Mouse (Mus musculus): ENCODE measurements around the gene Gon7. TPM values are rescaled to one million over a fixed set of nuclear protein-coding genes. Genes with fewer than 3 reads are reported as not detected.

Gene Gon7
- total RNA-seq, 2 experiments from 2014 or later = 7.7 to 11.3 TPM

- H3K27ac ChIP-seq = no peak overlapping the region
- TF ChIP-seq CTCF (IDR thresholded peaks at IDR 0.05) = no peak
- H3K4me3 ChIP-seq = no peak overlapping the region
- intact Hi-C loops (cut with DNase I) = no loop called here
- DNase-seq = no peak
These were observed 4.1 kb upstream of the Gon7 start for GRCm38 (mm10) chr12:102761668-102762067.

GRCm38 (mm10) chr12:102758936-102759335, 1.3 kb upstream of the Gon7 start:
- Histone ChIP-seq H3K27ac (peak overlapping the region; percentile 93), H3K4me3 (peak overlapping the region; percentile 98)
- intact Hi-C loops (cut with DNase I) = loop anchor here (5.0 kb wide), 1 partner anchor 118 kb away; the partner anchor contains the start of gene Btbd7
- DNase-seq = no peak
- TF ChIP-seq CTCF (IDR thresholded peaks at IDR 0.05) = no peak

- no peak for DNase-seq
- intact Hi-C loops (cut with DNase I) = loop anchor here (5.0 kb wide), 1 partner anchor 119 kb away; the partner anchor contains the start of gene Btbd7
- Histone ChIP-seq H3K4me3 (peak within 1 kb of the TSS; percentile 98), H3K27ac (peak within 1 kb of the TSS; percentile 93)
- TF ChIP-seq CTCF (IDR thresholded peaks at IDR 0.05) = no peak
These were observed 777 bp upstream of the Gon7 start, which contains the start of gene Gm20604 for GRCm38 (mm10) chr12:102758403-102758756. Gm20604 (minus strand) TSS chr12:102758672.

DNA sequence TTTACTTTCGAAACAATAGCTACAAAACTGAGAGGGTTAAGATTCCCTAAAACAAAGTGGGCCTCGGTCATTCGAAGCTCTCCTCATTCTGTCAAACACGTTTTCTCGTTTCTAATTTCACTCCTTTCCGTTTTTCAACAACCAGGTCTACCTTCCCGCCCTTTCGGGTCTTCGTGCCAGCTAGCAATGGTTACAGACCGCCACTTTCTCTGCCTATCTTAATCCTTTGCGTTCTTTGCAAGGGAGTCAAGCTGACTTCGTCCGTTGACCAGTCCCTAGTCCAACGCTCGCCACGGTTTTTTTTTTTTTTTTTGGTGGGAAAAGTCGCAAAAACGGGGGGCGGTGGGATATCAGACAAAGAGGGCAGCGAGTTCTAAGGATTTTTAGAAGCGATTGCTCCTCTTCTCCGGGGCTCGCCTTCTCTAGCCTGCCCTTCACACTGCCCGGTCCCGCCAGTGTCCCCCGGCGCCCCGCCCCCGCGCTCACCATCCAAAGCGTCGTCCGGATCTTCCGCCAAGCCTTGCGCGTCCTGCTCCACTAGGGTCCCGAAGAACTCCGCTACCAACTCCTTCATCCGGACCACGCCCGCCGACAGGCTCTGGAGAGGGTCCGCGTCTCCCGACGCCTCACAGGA, 431 bp downstream of the Gon7 start:
- Histone ChIP-seq H3K4me3 (peak overlapping the region; percentile 98), H3K27ac (peak overlapping the region; percentile 93)
- DNase-seq = no peak
- no peak for TF ChIP-seq CTCF (IDR thresholded peaks at IDR 0.05)
- intact Hi-C loops (cut with DNase I) = loop anchor here (5.0 kb wide), 1 partner anchor 120 kb away; the partner anchor contains the start of gene Btbd7

- H3K27ac ChIP-seq = no peak overlapping the region
- intact Hi-C loops (cut with DNase I) = loop anchor here (5.0 kb wide), 1 partner anchor 121 kb away; the partner anchor contains the start of gene Btbd7
- TF ChIP-seq CTCF (IDR thresholded peaks at IDR 0.05) = peak; percentile 24; the same call in 1 of the 2 replicates
- H3K4me3 ChIP-seq = peak overlapping the region; percentile 98
- DNase-seq = no peak
These were observed 1.3 kb downstream of the Gon7 start for GRCm38 (mm10) chr12:102756304-102756703.

DNA sequence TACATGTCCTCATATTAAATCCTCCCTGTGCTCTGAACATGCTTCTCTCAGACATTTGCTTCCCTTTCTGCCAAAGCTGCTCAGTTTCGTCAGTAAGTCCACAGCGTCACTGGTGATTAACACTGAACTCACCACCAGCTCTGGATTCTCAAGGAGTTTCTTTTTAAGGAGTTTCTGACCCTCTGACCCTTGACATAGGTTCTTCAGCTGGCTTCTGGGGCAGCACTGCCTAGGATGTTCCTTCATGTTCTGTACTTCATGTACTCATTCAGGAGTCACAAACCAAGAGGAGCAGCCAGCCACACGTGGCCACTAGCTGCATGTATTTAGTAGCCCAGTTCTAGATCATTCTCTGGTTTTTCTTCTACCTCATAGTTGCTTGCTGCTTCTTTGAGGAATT, 9.3 kb downstream of the Gon7 start:
- Histone ChIP-seq H3K27ac (no peak overlapping the region), H3K4me3 (no peak overlapping the region)
- DNase-seq = no peak
- intact Hi-C loops (cut with DNase I) = no loop called here
- TF ChIP-seq CTCF (IDR thresholded peaks at IDR 0.05) = no peak

DNA sequence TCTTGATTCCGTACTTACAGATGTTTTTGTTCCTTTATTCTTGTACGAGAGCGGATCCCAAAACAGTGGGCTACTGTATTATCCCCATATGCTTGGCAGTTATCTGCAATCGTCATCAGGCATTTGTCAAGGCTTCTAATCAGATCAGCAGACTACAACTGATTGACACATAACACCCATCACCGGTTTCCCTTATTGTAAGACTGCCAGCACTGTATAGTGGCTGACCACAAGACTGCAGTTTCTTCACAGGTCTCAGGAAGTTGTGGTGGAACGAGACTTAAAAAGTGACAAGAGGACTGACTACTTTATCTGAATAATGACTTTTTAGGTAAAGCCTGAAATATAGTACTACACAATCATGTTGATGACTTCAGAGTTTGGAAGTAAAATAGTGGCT, 12.8 kb downstream of the Gon7 start:
- Histone ChIP-seq H3K27ac (no peak overlapping the region), H3K4me3 (peak overlapping the region; percentile 89)
- DNase-seq = no peak
- no peak for TF ChIP-seq CTCF (IDR thresholded peaks at IDR 0.05)
- intact Hi-C loops (cut with DNase I) = no loop called here

- peak within 1 kb of the TSS; percentile 95 for H3K27ac ChIP-seq
- DNase-seq = peak; percentile 93
- TF ChIP-seq CTCF (IDR thresholded peaks at IDR 0.05) = peak; percentile 15; the same call in 1 of the 2 replicates
- H3K4me3 ChIP-seq = peak within 1 kb of the TSS; percentile 89
- intact Hi-C loops (cut with DNase I) = no loop called here
These were observed 13.7 kb downstream of the Gon7 start, which contains the start of the genes Moap1 and Tmem251 for GRCm38 (mm10) chr12:102743589-102744574. Moap1 (minus strand) TSS chr12:102743661. Tmem251 (plus strand) TSS chr12:102743762.

GRCm38 (mm10) chr12:102743036-102743588, 14.5 kb downstream of the Gon7 start:
- Histone ChIP-seq H3K27ac (peak overlapping the region; percentile 95), H3K4me3 (peak overlapping the region; percentile 89)
- intact Hi-C loops (cut with DNase I) = no loop called here
- TF ChIP-seq CTCF (IDR thresholded peaks at IDR 0.05) = no peak
- no peak for DNase-seq

DNA sequence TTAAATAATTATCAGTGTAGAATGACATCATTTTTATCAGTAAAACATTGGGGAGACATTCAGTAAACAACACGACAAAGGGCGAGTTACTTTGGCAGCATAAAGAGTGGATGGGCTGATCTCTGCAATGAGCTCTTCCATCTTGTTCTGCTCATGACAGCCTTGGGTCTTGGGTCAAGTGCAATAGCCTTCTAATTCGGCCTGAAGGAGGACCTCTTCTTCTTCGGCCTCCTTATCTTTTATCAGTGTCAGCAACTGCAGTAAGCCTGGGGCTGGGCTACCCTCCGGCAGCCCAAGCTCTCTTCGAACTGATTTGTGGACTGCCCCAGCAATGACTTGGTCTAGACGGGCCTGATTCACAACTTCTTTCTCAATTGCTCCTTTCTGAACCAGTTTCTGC, 15.5 kb downstream of the Gon7 start:
- no peak for DNase-seq
- no peak overlapping the region for H3K27ac ChIP-seq
- intact Hi-C loops (cut with DNase I) = no loop called here
- no peak for TF ChIP-seq CTCF (IDR thresholded peaks at IDR 0.05)
- no peak overlapping the region; the same call in 1 of the 2 replicates for H3K4me3 ChIP-seq

- Histone ChIP-seq H3K27ac (no peak overlapping the region), H3K4me3 (no peak overlapping the region)
- intact Hi-C loops (cut with DNase I) = loop anchor here (2.0 kb wide), 1 partner anchor 325 kb away; no protein-coding TSS in a partner anchor
- no peak for DNase-seq
- peak; percentile 63 for TF ChIP-seq CTCF (IDR thresholded peaks at IDR 0.05)
These were observed 17.3 kb downstream of the Gon7 start for GRCm38 (mm10) chr12:102740285-102740684.

- intact Hi-C loops (cut with DNase I) = no loop called here
- Histone ChIP-seq H3K27ac (no peak overlapping the region), H3K4me3 (no peak overlapping the region)
- TF ChIP-seq CTCF (IDR thresholded peaks at IDR 0.05) = no peak
- DNase-seq = no peak
These were observed 18.5 kb downstream of the Gon7 start for GRCm38 (mm10) chr12:102739096-102739495.
